Mouse (Mus musculus) testis, postnatal 14 days (tissue): ENCODE results near the gene Fam186a.
A peak's percentile ranks its signal among the peaks of the same experiment; 100 is the strongest.
"Not testable (repeated sequence)": the region's sequence is repeated elsewhere in the genome, so short reads cannot be mapped to it uniquely, and the experiment has no call there.

Experiments used
- DNase-seq: peaks from one replicate; pipeline ENCODE4 v3.0.0; 2021; ENCODE audit warnings: low spot score

Fam186a gene

GRCm38 (mm10) chr15:99966961-99967360, at the start of gene Fam186a:
Gene Fam186a, minus strand, starts transcription at chr15:99967061.
- no peak for DNase-seq

GRCm38 (mm10) chr15:100006180-100006579, 39.3 kb upstream of the Fam186a start:
- no peak for DNase-seq

- no peak for DNase-seq
Observed at GRCm38 (mm10) chr15:100004677-100005273, 37.9 kb upstream of the Fam186a start.

- no peak for DNase-seq
Observed at GRCm38 (mm10) chr15:99999390-99999789, 32.5 kb upstream of the Fam186a start.

- DNase-seq = no peak
Observed at GRCm38 (mm10) chr15:99997114-99997804, 30.4 kb upstream of the Fam186a start.

- DNase-seq = no peak
Observed at GRCm38 (mm10) chr15:99993100-99993499, 26.2 kb upstream of the Fam186a start.

- no peak for DNase-seq
Observed at GRCm38 (mm10) chr15:99979715-99980114, 12.9 kb upstream of the Fam186a start.

- no peak for DNase-seq
Observed at GRCm38 (mm10) chr15:99979266-99979665, 12.4 kb upstream of the Fam186a start.

GRCm38 (mm10) chr15:99976121-99976520, 9.3 kb upstream of the Fam186a start:
- DNase-seq = not testable (repeated sequence)

- no peak for DNase-seq
Observed at GRCm38 (mm10) chr15:99974476-99975220, 7.8 kb upstream of the Fam186a start.

GRCm38 (mm10) chr15:99972989-99973911, 6.4 kb upstream of the Fam186a start:
- peak; percentile 62 for DNase-seq

- DNase-seq = peak; percentile 97
Observed at GRCm38 (mm10) chr15:99972361-99972988, 5.6 kb upstream of the Fam186a start.

- DNase-seq = no peak
Observed at GRCm38 (mm10) chr15:99970606-99971005, 3.7 kb upstream of the Fam186a start.

- not testable (repeated sequence) for DNase-seq
Observed at GRCm38 (mm10) chr15:99969765-99970164, 2.9 kb upstream of the Fam186a start, which contains the start of gene Larp4. Gene Larp4, plus strand, starts transcription at chr15:99970065.

GRCm38 (mm10) chr15:99965103-99965775, 1.6 kb downstream of the Fam186a start:
- DNase-seq = no peak

GRCm38 (mm10) chr15:99955324-99955723, 11.5 kb downstream of the Fam186a start:
- no peak for DNase-seq

- no peak for DNase-seq
Observed at GRCm38 (mm10) chr15:99940970-99941630, 25.8 kb downstream of the Fam186a start.

- DNase-seq = no peak
Observed at GRCm38 (mm10) chr15:99940426-99940825, 26.4 kb downstream of the Fam186a start.

- no peak for DNase-seq
Observed at GRCm38 (mm10) chr15:99937841-99938240, 29.0 kb downstream of the Fam186a start.

GRCm38 (mm10) chr15:99936659-99937058, 30.2 kb downstream of the Fam186a start:
- no peak for DNase-seq
